Mouse (Mus musculus): ENCODE measurements around the gene Skap2. TPM values are rescaled to one million over a fixed set of nuclear protein-coding genes. Genes with fewer than 3 reads are reported as not detected.
A peak's percentile ranks its signal among the peaks of the same experiment; 100 is the strongest.

The Skap2 gene
- polyA plus RNA-seq (2015; fragmentation: Nextera tagmentation; extraction: Ambion mirVana), result 3.6 and 4.1 TPM in 2 replicates

DNA sequence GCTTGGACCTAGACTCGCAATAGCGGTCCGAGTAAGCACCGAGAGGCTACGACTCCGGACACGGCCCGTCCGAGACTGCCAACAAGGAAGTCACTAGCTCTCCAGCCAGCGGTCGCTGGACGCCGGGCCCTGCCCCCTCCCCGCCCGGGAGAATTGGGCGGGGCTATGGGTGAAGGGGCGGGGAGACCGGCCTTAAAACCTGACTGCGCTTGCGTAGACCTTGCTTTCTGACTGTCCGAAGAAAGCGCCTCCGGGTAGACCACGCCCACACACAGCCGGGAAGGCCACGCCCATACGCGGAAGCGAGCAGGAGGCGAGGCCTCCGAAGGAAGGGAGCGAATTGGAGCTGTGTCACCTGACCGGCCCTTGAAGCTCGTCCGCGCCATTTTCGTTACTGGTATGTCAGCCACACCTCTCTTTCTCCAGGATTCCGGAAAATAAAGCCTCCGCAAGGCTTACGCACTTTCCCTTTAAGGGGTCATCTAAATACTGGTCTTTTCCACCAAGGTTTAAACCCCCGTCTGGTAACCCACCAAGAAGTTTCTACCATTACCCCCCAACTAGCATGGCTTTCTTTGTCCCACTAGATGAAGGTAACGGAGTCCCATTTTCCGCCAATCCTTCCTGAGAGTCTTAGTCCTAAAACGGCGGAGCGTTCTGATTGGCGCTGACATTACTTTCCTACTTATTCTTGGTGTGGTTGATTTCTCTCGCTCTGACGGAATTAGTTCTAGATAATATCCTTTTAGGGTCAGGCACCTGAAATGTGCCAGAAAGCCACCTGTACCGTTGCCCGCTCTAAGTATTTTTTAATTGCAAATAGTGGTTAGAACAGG lies at the start of gene Skap2:
TSS of gene Skap2 (minus strand) at position 141 of the 836 bp plus-strand sequence.
- Histone ChIP-seq H3K9ac (peak within 1 kb of the TSS; percentile 53), H3K36me3 (ENCODE audit: poor library complexity, severe bottlenecking) (no peaks in the 10 kb centered on the region), H3K4me3 (peak within 1 kb of the TSS; percentile 61), H3K4me2 (peak within 1 kb of the TSS; percentile 83), H3K9me3 (replicated peaks) (no peaks in the 10 kb centered on the region), H3K27me3 (peaks cover 51% of the 10 kb centered on the region), H3K27ac (no peak within 1 kb of the TSS), H3K4me1 (peaks cover 4% of the 10 kb centered on the region; the same call in 1 of the 2 replicates)
- WGBS, result under 1% methylated on average over 51 of the region's 51 CpGs
- ATAC-seq, result peak; percentile 98

DNA sequence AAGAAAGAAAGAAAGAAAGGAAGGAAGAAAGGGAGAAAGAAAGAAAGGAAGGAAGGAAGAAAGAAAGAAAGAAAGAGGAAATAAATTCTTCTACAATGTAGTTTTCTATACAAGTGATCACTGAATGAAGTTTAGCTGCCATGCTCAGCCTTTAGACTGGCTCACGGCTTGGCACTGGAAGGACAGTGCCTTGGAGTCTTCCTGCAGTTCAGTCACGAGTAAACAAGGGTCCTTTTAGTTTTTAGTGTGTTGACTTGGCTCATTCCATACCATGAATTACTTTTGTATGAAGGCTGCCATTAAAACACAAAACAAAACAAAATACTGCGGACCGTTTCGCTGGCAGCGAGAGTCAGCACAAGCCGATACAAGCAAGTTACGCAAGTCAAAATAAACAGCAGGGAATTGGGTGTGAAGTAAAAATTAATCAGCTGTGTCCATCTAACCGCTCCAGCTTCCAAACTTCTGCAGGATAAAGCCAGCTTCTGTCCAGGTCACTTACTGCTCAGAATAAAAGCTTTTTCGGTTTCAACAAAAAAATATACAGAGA lies 46.6 kb upstream of the Skap2 start:
- Histone ChIP-seq H3K4me3 (no peak overlapping the region), H3K4me1 (peaks cover 7% of the 10 kb centered on the region), H3K9me3 (replicated peaks) (no peaks in the 10 kb centered on the region), H3K36me3 (ENCODE audit: poor library complexity, severe bottlenecking) (no peaks in the 10 kb centered on the region), H3K27me3 (peaks cover 7% of the 10 kb centered on the region; the same call in 1 of the 2 replicates), H3K4me2 (no peak overlapping the region), H3K27ac (no peak overlapping the region), H3K9ac (no peak overlapping the region)
- no peak for ATAC-seq
- WGBS, result 62% methylated on average over 10 of the region's 10 CpGs

DNA sequence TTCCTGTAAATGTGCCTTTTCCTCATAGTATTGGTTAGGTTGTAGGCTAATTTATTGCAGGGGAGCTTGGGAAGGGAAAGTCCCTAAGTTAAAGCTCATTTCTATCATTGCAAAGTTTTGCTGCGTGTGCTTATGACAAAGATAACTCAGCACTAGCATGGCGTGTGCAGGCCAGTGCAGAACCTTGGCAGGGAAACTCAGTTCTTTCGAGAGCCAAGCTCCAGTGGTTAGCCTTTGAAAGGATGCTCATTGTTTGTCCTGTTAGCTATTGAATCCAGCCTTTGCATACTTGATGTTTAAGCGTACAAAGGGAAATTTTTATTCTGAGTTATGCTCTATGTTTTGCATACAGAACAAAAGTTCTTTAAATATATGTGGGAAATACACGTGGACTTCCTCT lies 45.8 kb upstream of the Skap2 start:
- Histone ChIP-seq H3K9ac (no peak overlapping the region), H3K27me3 (peaks cover 7% of the 10 kb centered on the region; the same call in 1 of the 2 replicates), H3K36me3 (ENCODE audit: poor library complexity, severe bottlenecking) (no peaks in the 10 kb centered on the region), H3K4me1 (peaks cover 6% of the 10 kb centered on the region; the same call in 1 of the 2 replicates), H3K4me3 (no peak overlapping the region), H3K4me2 (no peak overlapping the region), H3K27ac (no peak overlapping the region), H3K9me3 (replicated peaks) (no peaks in the 10 kb centered on the region)
- ATAC-seq, result no peak
- WGBS, result 36% methylated on average over 5 of the region's 5 CpGs

DNA sequence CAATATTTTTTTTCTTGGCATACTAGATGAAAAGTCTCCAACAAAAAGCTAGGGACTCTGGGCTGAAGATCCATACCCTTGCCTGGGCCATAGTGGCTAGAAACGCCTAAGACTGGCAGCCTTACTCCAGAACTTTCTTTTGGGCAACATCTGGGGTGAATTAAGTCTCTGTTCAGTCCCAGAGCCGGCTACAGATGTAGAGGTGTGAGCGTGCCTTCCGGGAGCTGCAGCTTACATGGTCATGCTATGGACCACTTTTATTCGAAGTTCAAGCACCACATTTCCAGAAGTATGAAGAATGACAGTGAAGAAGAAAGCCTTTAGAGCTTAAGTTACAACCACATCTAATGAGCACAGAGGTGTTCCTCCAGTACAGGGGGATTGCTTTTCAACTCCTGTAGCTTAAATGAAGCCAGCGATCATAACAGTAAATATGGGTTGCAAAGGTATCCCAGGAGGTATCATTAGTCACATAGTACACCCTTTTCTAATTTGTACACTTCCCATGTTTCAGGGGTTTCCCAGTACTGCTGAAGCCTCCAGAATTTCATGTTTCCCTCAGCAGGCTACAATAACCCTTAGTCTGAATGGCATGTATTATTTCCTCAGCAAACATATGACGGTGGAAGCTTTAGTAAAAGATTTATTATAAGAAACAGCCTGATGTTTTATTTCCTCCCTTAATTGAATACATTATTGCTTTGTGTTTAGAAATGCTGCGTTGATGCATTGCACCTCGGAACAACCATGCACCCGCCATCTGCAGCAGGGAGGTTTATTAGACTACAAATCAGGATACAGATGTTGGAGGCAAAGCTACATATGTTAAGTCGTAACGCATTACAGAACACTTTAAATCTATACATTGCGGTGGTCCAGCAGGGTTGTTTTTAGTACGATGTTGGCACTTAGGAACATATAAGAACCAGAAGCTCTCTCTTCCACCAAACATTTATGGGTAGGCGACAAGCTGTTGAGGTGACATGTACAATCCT lies 41.5 kb upstream of the Skap2 start:
- WGBS, result 90% methylated on average over 15 of the region's 15 CpGs
- no peak overlapping the region for H3K9ac ChIP-seq
- H3K4me1 ChIP-seq, result peaks cover 6% of the 10 kb centered on the region; the same call in 1 of the 2 replicates
- no peaks in the 10 kb centered on the region for H3K9me3 ChIP-seq (replicated peaks)
- H3K36me3 ChIP-seq (ENCODE audit: poor library complexity, severe bottlenecking), result no peaks in the 10 kb centered on the region
- no peak overlapping the region for H3K4me2 ChIP-seq
- H3K27me3 ChIP-seq, result no peaks in the 10 kb centered on the region
- ATAC-seq, result no peak
- H3K4me3 ChIP-seq, result no peak overlapping the region
- H3K27ac ChIP-seq, result no peak overlapping the region

DNA sequence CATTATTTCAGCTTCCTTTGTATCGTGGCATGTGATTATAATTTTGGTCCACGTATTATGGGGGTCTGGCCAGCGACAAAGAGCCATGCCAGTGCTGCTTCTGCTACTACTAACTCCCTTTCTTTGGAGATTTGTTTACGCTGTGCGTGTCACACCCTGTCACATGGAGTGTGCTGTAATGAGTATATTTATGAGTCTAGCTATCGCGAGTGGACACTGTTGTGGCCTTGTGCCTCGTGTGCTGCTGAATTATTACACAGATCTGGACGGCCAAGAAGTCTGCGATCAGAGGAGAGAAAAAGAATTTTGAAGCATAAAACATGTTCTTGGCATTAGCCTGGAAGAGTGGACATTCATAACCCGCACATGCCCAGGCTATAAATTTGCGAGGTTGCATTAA lies 37.7 kb upstream of the Skap2 start:
- H3K9me3 ChIP-seq (replicated peaks), result no peaks in the 10 kb centered on the region
- H3K36me3 ChIP-seq (ENCODE audit: poor library complexity, severe bottlenecking), result no peaks in the 10 kb centered on the region
- H3K27me3 ChIP-seq, result no peaks in the 10 kb centered on the region
- no peaks in the 10 kb centered on the region for H3K4me1 ChIP-seq
- H3K4me2 ChIP-seq, result no peak overlapping the region
- 88% methylated on average over 12 of the region's 12 CpGs for WGBS
- no peak overlapping the region for H3K9ac ChIP-seq
- ATAC-seq, result no peak
- no peak overlapping the region for H3K27ac ChIP-seq
- H3K4me3 ChIP-seq, result no peak overlapping the region

DNA sequence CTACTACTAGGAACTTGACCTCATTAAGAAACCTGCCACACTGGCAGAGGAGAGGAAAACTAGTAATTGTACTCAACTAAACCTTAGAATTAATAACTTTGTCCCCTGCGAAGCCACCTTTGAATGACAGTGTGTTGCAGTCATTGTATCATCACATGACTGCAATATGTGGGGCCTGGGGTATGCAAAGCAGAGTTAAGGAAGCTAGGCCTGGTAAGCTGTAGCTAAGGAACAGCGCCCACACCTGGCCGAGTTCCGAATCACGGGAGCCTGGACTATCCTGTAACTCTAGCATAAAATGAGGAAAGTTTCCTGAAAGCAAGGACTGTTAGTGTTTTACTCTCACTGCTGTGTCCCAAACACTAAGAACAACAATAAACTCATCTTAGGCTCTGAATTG lies 33.2 kb upstream of the Skap2 start:
- Histone ChIP-seq H3K36me3 (ENCODE audit: poor library complexity, severe bottlenecking) (no peaks in the 10 kb centered on the region), H3K9me3 (replicated peaks) (no peaks in the 10 kb centered on the region), H3K27ac (no peak overlapping the region), H3K4me3 (no peak overlapping the region), H3K4me2 (no peak overlapping the region), H3K4me1 (no peaks in the 10 kb centered on the region), H3K27me3 (no peaks in the 10 kb centered on the region), H3K9ac (no peak overlapping the region)
- no peak for ATAC-seq
- WGBS, result 50% methylated on average over 5 of the region's 5 CpGs

DNA sequence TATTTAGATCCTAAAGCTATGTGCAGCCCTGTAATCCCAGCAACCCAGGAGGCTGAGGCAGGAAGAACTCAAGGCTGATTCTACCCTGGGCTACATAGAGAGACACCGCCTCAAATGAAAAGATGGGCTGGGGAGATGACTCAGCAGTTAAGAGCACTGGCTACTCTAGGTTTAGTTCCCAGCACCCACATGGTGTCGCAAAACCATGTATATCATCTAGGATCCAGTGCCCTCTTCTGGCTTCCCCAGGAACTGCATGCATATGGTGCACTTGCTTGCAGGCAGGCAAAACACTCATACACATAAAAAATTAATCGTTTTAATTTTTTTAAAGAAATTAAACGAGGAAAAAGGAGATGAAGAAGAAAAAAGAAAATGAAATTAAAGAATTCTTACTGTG lies 23.7 kb upstream of the Skap2 start:
- WGBS, result 82% methylated on average over 4 of the region's 4 CpGs
- H3K36me3 ChIP-seq (ENCODE audit: poor library complexity, severe bottlenecking), result no peaks in the 10 kb centered on the region

DNA sequence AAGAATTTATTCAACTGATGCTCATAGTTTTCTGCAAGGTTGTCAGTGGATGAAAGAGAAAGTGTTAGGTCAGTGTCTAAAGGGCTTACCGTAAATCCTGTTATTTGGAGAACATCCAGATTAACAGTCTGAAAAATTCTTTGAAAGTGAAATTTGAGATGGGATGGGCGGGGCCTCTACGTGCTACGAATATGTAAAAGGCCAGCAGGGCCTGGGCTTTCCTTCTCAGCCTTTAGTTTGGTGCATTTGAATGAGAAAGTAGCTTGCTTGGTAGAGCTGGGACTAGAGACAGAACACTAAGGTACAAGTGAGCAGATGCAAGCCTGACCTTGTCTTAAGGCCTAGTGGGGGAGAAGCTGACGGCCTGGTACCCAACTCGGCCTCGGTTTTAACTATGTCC lies 18.8 kb upstream of the Skap2 start:
- ATAC-seq, result no peak
- H3K4me2 ChIP-seq, result no peak overlapping the region
- H3K4me1 ChIP-seq, result peaks cover 9% of the 10 kb centered on the region
- no peaks in the 10 kb centered on the region; the same call in 1 of the 2 replicates for H3K27me3 ChIP-seq
- H3K9ac ChIP-seq, result no peak overlapping the region
- 24% methylated on average over 7 of the region's 7 CpGs for WGBS
- H3K36me3 ChIP-seq (ENCODE audit: poor library complexity, severe bottlenecking), result no peaks in the 10 kb centered on the region
- 0 out of 2 replicates have a peak, but pooled peaks cover 5% of the 10 kb centered on the region for H3K9me3 ChIP-seq (replicated peaks)
- H3K4me3 ChIP-seq, result no peak overlapping the region
- H3K27ac ChIP-seq, result no peak overlapping the region; the same call in 1 of the 2 replicates

More for the DNA sequence above, 23.7 kb upstream of the Skap2 start:
- Histone ChIP-seq H3K9ac (no peak overlapping the region), H3K4me1 (peaks cover 6% of the 10 kb centered on the region), H3K4me2 (no peak overlapping the region), H3K4me3 (no peak overlapping the region), H3K27me3 (no peaks in the 10 kb centered on the region; the same call in 1 of the 2 replicates), H3K9me3 (replicated peaks) (no peaks in the 10 kb centered on the region), H3K27ac (no peak overlapping the region)
- ATAC-seq, result no peak

DNA sequence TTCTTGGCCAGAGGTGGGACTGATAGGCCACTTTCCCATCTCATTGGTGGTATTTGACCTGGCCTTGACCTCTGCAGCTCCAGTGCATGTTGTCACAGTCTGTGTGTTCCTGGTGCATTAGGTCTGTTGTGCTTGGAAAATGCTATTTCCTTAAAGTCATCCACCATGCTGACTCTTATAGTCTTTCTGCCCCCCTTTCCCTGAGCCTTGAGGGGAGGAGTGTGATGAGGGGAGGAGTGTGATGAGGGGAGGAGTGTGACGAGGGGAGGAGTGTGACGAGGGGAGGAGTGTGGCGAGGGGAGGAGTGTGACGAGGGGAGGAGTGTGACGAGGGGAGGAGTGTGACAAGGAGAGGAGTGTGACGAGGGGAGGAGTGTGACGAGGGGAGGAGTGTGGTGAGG lies 15.8 kb upstream of the Skap2 start:
- H3K4me3 ChIP-seq, result no peak overlapping the region
- no peak overlapping the region for H3K27ac ChIP-seq
- 92% methylated on average over 7 of the region's 7 CpGs for WGBS
- no peak overlapping the region for H3K4me2 ChIP-seq
- H3K9me3 ChIP-seq (replicated peaks), result 0 out of 2 replicates have a peak, but pooled peaks cover 5% of the 10 kb centered on the region
- no peak overlapping the region for H3K9ac ChIP-seq
- no peaks in the 10 kb centered on the region for H3K36me3 ChIP-seq (ENCODE audit: poor library complexity, severe bottlenecking)
- H3K27me3 ChIP-seq, result no peaks in the 10 kb centered on the region; the same call in 1 of the 2 replicates
- no peak for ATAC-seq
- peaks cover 9% of the 10 kb centered on the region for H3K4me1 ChIP-seq

DNA sequence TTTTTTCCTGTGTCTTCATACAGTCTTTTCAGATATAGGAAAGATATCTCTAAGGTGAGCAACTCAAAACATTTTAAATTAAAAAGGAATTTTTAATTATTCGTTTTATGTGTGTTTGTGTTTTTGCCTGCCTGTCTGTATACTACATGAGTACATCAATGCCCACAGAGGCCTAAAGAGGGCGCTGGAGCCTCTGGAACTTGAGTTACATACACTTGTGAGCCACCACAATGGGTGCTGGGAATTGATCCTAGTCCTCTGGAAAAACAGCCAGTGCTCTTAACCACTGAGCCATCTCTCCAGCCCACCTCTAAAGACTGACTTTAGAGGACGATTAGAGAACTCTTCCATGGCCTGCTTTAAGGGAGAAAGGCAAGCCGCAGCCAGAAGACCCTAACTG lies 14.8 kb upstream of the Skap2 start:
- 86% methylated on average over 4 of the region's 4 CpGs for WGBS
- Histone ChIP-seq H3K4me2 (no peak overlapping the region), H3K9me3 (replicated peaks) (0 out of 2 replicates have a peak, but pooled peaks cover 5% of the 10 kb centered on the region), H3K4me3 (no peak overlapping the region), H3K27ac (no peak overlapping the region), H3K4me1 (peaks cover 9% of the 10 kb centered on the region), H3K9ac (no peak overlapping the region), H3K27me3 (no peaks in the 10 kb centered on the region), H3K36me3 (ENCODE audit: poor library complexity, severe bottlenecking) (no peaks in the 10 kb centered on the region)
- no peak for ATAC-seq

DNA sequence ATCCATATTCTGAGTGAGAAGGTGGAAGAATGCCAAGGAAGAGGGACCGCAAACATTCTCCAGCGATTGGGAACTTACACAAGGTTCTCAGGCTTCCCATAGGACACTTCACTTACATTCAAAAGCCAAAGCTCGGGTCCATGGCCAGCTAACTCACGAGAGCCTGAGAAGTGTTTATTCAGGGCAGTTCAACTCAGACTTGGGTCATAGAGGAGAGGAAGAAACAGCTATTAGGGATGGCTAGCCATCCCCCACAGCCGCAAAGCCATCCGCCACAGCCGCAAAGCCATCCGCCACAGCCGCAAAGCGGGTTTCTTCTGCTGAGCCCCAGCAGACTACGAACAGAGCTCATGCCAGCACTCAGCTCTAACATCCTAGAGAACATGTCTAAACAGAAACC lies 13.9 kb upstream of the Skap2 start:
- no peaks in the 10 kb centered on the region for H3K36me3 ChIP-seq (ENCODE audit: poor library complexity, severe bottlenecking)
- no peak overlapping the region for H3K4me3 ChIP-seq
- 0 out of 2 replicates have a peak, but pooled peaks cover 5% of the 10 kb centered on the region for H3K9me3 ChIP-seq (replicated peaks)
- no peak overlapping the region for H3K9ac ChIP-seq
- no peak for ATAC-seq
- no peak overlapping the region for H3K4me2 ChIP-seq
- no peaks in the 10 kb centered on the region for H3K27me3 ChIP-seq
- WGBS, result 89% methylated on average over 11 of the region's 11 CpGs
- H3K4me1 ChIP-seq, result peaks cover 5% of the 10 kb centered on the region
- no peak overlapping the region for H3K27ac ChIP-seq
